Mouse (Mus musculus) forelimb bud, embryonic 11.5 days (tissue): ENCODE measurements around the gene Gm8267.
"Not testable (repeated sequence)": the region's sequence is repeated elsewhere in the genome, so short reads cannot be mapped to it uniquely, and the experiment has no call there.

ENCODE experiments used
- DNase-seq: peaks from one replicate; pipeline ENCODE4 v3.0.0-alpha.2; 2012; ENCODE audit warnings: low read depth, low spot score

Gene Gm8267

GRCm38 (mm10) chr14:44750240-44750639, at the start of gene Gm8267:
Gene Gm8267 (minus strand): TSS chr14:44750340.
- DNase-seq, result no peak

- not testable (repeated sequence) for DNase-seq
Observed at GRCm38 (mm10) chr14:44789537-44790382, 39.6 kb upstream of the Gm8267 start.

- not testable (repeated sequence) for DNase-seq
Observed at GRCm38 (mm10) chr14:44742789-44743188, 7.4 kb downstream of the Gm8267 start.

GRCm38 (mm10) chr14:44730711-44731110, 19.4 kb downstream of the Gm8267 start:
- DNase-seq, result not testable (repeated sequence)

- DNase-seq, result not testable (repeated sequence)
Observed at GRCm38 (mm10) chr14:44706356-44706755, 43.8 kb downstream of the Gm8267 start, which contains the start of gene Gm8257. Gene Gm8257 (minus strand): TSS chr14:44706456.
